Mouse (Mus musculus) frontal cortex, postnatal 25 days (tissue): ENCODE data around the gene Sox5.

ENCODE experiments used
- DNase-seq, 2 experiments: peaks; one replicate each; pipeline ENCODE4 v3.0.0; 2022; ENCODE audit warnings: low spot score in 2 of 2

Gene Sox5

DNA sequence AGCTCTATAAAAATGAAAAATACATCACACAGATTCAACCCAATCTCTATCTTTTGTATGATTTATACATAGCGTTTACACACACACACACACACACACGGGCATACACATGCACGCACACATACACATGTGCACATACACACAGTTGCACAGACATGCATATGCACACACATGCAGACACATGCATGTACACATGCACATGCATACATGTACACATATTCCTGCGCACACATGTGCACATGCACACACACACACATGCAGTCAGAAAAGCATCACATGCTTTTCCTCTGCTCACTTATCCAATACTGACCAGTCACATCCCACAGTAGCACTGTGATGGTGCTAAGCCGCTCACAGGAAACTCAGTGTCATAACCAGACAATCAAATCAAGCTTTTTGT is 730.5 kb downstream of the Sox5 start:
- DNase-seq: no peak

DNA sequence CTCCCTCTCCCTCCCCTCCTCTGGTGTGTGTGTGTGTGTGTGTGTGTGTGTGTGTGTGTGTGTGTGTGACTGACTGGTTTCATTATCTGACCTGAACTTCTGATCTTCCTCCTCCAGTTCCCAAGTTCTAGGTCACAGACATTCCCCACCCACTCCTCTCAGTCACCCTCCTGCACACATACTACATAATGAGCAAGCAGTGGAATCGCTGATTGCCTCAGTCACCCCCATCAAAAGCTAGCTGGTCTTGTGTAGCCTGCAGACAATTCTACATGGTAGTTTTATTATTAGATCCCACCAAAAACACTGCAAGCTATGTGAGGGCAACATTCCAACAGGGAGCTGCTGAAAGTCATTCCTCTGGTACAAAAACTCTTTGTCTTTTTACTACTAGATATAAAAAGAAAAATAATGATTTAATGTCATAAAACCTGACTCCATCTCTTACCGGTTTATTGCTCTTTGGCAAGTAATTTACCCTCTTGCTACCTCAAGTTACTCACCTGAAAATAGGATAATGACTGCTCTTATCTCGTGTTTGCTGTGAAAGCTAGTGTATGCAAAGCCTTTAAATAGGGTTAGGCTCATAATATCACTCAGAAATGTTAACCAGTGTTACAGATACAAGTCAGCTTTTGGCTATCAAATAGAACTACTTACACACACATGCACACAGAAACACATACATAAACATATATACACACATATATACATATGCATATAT is 733.4 kb downstream of the Sox5 start:
- no peak for DNase-seq

DNA sequence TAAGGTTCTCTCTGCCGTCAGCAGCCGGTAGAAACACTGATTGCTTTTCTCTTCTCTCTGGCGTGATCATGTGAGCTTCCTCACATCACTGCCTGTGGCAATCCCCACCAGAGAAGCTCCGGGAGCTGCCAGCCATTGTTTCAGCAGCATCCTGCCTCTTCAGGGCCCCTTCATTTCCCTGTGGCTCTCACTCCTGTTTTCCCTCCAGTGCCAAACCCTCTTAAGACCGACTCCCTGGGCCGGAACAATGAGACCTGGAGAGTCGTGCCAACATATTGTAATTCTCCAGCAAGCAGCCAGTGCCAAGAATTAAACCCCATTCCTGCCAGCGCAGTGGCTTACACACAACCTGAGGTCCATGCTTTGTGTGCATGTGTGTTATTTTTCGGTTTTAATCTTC is 736.3 kb downstream of the Sox5 start:
- DNase-seq: no peak

DNA sequence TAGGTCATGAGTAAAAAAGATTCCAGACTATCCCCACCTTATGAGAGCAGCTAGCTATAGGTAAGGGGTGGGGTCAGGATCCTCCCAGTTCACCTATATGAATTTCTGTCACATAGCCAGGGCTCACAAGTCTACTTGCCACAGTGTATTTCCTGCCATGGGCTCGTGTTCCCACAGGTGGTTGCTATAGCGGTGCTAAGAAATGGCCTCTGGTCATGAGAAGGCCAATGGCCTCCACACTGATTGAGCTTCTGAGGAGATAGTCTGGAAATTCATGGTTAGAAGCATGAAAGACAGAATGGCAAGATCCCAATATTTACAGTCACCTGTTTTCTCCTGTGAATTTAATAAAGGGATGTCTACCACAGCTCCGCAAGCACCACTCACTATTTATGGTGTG is 737.4 kb downstream of the Sox5 start:
- DNase-seq: no peak

DNA sequence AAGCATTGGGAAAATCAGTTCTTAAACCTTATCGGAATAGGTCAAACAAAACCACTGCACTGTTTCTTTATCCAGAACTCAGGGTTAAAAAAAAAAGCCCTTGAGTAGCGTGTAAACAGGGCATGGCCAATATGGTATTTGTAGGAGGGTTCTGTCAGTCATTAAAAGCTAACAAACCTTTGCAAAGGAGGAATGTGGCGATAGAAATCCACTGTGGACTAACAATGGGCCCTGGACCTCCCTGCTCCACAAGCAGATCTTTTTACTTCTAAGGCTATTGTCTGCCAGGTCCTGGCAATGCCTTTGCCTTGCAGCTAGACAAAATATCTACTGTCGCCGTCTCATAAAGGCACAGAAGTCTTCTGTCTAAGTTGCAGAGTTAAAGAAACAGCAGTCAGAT is 738.8 kb downstream of the Sox5 start:
- no peak for DNase-seq

DNA sequence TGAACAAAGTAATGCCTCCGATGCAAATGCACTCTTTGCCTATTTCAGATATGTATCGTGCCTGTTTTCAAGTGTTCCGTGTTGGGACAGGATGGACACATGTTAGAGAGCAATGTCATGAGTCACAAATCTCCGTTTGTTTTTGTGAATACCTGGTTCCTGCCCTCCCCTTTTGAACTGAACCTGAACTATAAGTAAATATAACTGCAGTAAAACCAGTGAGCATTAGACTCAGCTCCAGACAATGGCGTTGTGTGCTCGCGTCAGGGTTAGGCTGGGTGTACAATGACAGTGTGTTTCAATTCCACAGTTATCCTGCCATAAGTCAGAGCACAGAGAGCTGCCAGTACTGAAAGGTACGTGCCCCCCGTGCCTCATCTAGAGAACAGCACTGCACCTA is 739.8 kb downstream of the Sox5 start:
- no peak for DNase-seq

DNA sequence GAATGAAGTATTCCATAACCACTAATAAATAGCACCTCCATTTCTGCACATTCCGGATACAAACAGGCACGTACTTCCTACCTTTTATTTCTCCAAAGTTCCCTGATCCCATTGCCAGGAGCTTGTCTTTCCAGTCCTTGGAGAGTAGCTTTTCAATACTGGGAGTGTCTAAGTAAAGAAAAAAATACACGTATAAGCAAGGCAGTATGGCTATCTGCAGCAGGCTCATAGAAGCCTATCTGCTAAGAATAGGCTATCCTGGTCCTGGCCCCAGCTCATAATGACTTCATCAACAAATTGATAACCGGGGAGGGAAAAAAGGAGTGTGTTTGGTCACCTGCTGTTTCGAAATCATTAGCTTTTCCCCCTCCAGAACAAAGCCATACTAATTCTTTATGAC is 740.6 kb downstream of the Sox5 start:
- DNase-seq: no peak

DNA sequence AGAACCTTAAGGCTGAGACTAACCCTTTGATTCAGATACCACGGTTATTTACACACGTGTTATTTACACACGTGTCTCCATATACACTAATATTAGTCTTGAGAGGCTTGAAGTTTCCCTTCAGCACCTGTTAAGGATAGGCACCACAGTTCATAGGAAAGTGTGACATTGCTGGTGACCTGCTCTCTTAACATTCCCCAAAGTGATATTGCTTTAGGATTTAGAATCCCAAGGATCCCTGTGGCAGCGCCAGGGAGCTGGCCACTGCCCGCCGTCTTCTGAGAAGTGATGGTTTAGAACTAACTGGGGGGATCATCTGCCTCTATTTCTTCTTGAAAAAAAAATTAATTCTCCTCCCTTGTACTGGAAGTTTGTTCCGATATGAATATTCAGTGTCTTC is 741.4 kb downstream of the Sox5 start:
- DNase-seq: no peak

DNA sequence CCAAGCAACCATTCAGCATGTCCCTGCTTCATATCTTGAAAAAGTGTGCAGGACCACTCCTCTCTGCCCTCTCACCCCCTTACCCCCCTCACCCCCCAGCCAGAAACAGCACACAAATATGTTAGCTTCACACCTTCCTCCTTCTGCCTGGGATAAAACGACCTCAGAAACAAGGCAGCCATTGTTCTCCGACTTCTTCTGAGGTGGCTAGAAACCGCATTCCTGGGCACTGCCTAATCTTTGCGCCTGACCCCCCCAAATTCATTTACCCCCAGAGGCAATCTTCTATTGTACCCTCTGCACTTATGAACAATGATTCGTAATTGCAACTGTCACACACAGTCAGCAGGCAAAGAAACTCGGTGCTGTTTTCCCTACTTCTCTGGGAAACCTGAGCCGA is 742.6 kb downstream of the Sox5 start:
- no peak for DNase-seq

DNA sequence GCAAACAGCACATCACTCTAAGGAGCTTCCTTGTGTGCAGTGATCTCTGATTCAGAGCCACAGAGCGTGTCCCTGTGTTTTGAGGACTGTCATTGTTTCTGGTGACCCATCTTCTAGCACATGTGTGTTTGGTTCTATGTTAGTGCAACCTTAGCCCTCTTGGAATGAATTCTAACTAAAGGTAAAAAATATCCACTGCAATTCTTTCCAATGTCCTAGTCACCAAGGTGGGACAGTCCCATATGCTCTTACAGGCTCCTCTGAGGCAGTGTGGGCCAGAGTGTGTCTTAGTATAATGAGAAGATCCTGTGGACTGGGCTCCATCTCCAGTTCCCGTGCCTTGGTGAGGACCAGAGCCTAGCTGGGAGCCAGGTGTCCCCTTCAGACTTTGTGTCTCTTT is 748.6 kb downstream of the Sox5 start:
- DNase-seq: no peak

DNA sequence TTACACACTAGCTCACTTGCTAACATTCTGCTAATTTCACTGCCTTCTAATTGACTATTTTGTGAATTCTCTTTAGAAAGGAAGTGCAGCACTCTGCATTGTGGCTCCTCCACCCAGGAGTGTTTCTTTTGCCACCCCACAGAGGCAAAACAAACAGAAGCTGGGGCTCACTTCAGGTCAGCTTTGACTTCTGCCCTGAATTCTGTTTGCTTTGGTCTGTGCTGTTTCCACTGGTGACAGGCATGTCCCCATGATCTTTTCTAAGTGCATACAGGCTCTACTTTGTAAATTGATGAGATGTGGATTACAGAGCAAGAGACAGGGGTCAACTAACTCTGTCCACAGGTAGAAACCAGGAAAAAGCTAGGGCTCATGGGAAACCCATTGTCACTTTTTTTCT is 764.8 kb downstream of the Sox5 start:
- DNase-seq: no peak

DNA sequence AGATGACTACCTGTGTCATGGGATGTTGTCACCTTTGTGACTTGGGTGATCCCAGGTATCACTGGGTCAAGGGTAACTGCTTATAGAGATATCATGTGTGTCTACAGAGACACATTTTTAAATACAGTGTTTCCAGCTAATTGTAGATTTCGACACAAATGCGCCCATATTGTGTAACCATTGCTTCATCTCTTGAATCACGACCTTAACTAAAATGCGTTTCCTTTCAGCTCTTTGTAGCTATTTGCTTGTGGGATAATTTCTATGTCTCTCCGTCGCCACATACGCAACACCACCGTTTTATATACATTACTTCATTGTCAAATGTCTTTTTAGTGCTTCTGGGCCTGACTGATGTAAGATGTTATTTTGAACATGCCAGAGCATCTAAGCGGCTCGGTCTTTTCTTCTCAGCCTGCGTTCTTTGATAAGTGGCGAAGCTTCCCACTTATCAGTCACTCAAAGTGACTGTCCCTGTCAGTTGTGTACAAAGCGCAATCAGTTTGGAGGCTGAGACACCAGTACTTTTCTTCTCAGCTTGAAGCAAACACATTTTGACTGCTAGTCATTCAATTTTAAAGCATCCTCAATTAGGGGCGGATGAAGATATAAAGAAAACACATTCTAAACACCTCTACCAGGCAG is 769.8 kb downstream of the Sox5 start:
- no peak for DNase-seq

DNA sequence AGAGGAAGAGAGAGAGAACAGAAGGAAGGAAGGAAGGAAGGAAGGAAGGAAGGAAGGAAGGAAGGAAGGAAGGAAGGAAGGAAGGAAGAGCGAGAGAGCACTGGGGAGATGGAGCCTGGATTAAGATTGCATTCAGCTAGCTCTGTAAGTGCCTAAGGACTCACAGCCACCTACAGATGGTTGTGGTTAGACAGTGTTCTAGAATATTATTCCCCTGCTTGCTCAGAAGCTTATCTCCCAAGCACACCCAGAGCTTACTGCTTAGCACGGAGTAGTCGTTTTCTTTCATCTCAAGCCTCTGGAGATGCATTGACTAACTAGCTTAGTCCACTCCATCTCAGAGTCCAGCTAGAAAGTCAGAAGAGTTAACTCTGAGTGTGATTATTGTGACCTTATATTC is 770.8 kb downstream of the Sox5 start:
- DNase-seq: no peak

DNA sequence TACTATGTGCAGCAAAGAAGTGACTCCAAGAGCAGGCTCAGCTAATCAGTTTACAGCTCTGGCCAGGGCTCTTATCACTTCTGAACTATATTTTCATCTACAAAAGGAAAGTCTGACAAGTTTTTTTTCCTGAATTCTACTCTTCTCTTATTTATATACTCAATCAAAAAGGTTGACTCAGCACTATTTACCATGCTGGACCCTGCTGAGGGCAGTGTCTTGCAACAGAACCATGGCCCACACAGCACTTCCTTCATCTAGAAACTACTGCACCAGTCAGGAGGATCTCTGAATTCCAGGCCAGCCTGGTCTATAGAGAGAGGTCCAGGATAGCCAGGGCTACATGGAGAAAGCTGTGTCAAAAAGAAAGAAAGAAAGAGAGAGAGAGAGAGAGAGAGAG is 771.5 kb downstream of the Sox5 start:
- DNase-seq: no peak

DNA sequence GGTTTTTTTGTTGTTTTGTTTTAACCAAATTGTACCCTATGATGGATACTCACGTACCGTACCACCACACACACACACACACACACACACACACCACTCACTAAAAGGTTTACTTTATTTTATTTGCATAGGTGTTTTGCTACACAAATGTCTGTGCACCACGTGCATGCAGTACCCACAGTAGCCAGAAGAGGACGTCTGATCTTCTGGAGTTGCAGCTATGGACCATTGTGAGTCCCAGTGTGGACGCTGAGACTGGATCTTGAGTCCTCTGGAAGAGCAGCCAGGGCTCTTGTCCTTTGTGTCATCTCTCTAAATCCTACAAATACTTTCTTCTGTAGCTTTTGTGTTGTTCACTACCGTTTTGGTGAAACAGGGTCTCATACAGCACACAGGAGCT is 776.6 kb downstream of the Sox5 start:
- DNase-seq: no peak

DNA sequence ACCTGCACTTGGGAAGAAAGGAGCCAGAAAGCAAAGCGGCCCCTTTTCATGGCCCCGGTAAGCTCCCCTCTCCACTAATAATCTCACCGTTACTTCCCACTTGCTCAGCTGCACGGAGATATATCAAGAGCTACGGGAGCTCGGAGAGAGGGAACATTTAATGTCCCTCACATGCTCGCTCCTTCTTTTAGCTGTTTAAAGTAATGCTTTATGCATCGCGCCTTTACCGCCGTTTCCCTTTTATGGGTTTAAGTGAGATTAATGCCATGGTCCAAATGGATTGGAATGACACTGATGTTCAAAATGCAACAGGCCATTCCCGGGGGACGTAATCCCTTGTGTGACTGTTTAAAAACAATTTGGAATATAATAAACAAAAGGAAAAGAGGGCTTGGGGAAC is 783.6 kb downstream of the Sox5 start:
- DNase-seq: no peak

DNA sequence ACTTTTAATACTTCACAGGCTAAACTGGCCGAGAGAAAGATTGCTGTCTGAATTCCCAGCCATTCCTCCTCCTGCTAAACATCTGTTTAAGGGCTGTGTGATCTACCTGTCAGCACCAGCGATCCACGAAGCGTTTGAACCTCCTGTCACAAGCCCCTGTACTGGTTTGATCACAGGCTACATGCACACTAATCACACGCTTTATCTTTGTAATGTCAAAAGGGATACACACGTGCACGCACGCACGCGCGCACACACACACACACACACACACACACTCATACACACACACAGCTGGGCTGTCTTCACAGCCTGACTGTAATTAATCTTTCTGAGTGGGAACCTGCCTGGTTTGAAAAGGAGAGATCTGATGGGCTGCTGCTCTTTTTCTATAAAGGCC is 784.2 kb downstream of the Sox5 start:
- no peak for DNase-seq

DNA sequence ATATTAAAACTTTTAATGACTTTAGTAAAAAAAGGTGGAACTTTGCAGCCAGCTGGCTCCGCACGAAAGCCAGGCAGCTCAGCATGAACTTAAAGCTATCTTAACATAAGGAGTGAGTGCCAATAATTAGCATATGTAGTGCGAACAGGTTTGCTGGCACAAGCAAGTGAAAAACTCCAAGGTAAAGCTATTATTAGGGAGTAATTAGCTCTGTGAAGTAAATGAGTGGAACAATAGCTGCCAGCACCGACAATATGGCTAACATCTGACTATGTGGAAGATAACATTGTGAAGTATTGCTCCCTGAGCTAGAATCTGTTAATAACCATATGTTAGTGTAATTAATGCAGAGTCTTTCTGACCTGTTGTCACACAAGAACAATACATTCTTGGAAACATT is 786.7 kb downstream of the Sox5 start:
- no peak for DNase-seq

DNA sequence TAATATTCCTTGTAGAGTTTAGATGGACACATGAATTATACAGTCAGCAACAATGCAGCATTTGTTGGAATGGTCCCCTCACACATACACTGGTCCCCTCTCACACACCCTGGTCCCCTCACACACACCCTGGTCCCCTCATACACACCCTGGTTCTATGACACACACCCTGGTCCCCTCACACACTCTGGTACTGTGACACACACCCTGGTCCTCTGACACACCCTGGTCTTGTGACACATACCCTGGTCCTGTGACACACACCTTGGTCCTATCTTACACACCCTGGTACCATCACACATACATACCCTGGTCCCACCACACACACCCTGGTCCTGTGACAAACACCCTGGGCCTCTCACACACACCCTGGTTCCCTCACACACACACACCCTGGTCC is 794.2 kb downstream of the Sox5 start:
- DNase-seq: no peak

DNA sequence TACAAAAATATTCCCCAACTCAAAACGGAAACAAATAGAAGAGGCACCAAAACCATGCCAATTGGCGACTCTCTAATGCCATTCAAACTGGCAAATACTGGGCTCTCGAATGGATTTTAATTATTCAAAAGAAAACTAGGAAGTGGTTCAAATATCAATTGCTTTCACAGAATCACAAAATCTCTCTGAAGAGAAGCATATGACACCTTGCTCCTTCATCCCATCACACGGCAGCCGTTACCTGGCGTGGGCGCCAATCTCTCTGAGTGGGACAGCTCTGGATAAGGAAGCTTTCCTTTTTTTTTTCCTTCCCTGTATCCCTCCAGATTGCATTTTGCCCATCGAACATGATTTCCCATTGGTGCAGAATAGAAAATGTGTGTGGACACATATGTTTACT is 801.6 kb downstream of the Sox5 start:
- DNase-seq: no peak

DNA sequence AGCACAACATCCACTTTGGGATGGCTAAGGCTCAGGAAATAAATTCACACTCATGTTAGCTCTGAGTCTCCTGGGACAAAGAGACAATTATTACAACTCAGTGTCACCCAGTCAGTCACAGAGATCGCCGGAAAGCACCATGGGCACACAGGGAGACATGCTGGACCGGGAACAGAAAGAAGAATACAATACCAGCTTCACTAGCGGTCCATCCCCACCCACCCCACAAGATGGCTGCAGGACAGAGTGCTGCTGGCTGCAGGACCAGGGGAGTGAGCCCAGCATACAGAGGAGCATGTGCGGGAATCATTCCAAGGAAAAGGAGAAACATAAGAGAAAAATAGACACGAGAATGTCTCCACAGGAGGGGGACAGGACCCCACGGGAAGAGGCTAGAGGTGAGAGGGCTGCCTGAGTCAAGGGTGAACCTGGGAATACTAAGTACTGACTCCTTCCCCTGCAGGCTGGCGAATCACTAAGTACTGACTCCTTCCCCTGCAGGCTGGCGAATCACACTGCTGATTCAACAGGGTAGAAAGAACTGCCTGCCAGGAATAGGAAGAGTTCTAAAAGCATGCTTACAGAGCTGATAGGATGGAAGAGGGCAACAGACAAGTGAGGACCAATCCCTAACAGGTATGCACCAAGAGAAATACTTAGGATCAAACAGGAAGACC is 813.9 kb downstream of the Sox5 start:
- DNase-seq: no peak

DNA sequence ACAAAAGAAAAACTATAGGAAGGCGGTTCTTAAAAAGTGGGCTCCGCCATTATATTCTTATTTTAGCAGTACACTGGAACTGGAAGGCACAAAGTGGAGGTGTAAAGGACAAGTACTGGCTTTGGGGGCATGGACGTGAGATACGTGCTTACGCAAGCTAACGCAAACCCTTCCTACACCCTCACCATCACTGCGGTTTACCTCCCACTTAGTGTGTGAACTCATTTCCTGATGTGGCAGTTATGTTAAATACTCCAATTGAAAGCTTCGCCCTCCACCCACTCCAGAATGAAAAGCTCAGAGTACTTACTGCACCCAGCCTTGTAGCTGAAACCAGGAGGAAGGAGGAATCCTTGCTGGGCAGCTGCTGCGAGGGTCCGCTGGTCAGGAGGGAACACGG is 821.3 kb downstream of the Sox5 start:
- DNase-seq: no peak

DNA sequence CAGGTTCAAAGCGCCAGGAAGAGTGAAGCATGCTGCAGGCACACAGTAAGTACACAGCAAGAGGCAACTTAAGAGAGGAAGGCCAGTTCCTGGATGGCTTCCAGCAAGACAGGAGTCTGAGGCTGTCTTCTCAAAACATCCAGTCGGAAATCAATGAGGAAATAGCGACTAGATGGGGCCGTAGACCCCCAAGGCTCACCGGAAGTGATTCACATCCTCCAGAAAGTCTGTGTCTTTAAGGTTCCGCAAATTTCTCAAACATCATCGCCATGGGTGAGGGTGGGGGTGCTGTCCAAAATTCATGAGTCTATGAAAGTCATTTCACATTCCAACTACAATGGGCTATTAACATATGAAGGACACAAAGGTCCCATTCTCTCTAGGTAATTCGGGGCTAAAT is 821.7 kb downstream of the Sox5 start:
- no peak for DNase-seq
